Mouse (Mus musculus): ENCODE measurements around the gene Dcdc2a. TPM values are rescaled to one million over a fixed set of nuclear protein-coding genes. Genes with fewer than 3 reads are reported as not detected.

Gene Dcdc2a
- polyA plus RNA-seq, 1 experiment from 2014 or later = 40.0 TPM

GRCm38 (mm10) chr13:25254478-25255263, 198.9 kb downstream of the Dcdc2a start:
- no peak overlapping the region for H3K27ac ChIP-seq
- 54% methylated on average over 9 of the region's 9 CpGs for WGBS
- ATAC-seq (replicated peaks; ENCODE audit: low FRiP score) = peak; percentile 56; the same call in 1 of the 2 replicates

DNA sequence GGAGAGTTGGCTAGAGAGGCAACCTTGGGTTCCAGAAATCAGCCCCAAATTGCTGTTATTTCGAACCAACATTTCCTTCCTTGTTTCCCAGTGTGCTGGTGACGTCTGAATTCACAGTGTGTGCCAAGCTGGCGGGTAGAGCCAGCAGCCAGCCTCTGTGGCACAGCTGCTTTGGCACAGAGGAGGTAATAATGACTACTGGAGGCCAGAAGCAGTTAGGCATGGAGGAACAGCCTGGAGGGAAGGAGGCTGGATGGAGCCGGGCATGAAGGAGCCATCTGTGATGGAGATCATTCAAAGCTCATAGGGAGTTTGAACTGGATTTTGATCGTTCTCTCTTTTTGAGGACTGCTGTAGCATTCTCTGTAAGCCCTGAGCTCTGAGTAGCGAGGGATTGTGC, 201.8 kb downstream of the Dcdc2a start:
- ATAC-seq (replicated peaks; ENCODE audit: low FRiP score) = no peak
- Histone ChIP-seq H3K4me1 (peaks cover 5% of the 10 kb centered on the region), H3K4me2 (no peak overlapping the region), H3K9ac (no peak overlapping the region), H3K4me3 (replicated peaks) (no peak overlapping the region), H3K27me3 (no peaks in the 10 kb centered on the region), H3K36me3 (no peaks in the 10 kb centered on the region), H3K27ac (no peak overlapping the region), H3K9me3 (replicated peaks) (no peaks in the 10 kb centered on the region)
- 86% methylated on average over 6 of the region's 6 CpGs for WGBS

More at GRCm38 (mm10) chr13:25254478-25255263, 198.9 kb downstream of the Dcdc2a start:
- Histone ChIP-seq H3K36me3 (no peaks in the 10 kb centered on the region), H3K4me1 (peaks cover 2% of the 10 kb centered on the region; the same call in 1 of the 2 replicates), H3K4me3 (replicated peaks) (no peak overlapping the region), H3K9ac (no peak overlapping the region), H3K27me3 (no peaks in the 10 kb centered on the region), H3K4me2 (no peak overlapping the region), H3K9me3 (replicated peaks) (no peaks in the 10 kb centered on the region)

Other genes starting within 250 kb of the Dcdc2a start
- 103 and 105 TPM in 2 replicates for gene Acot13, start 224.5 kb upstream of the Dcdc2a start, polyA plus RNA-seq (2015; fragmentation: Nextera tagmentation; extraction: Ambion mirVana)
- gene Tdp2, start 224.3 kb upstream of the Dcdc2a start, polyA plus RNA-seq (2015; fragmentation: Nextera tagmentation; extraction: Ambion mirVana) = 63.9 and 65.5 TPM in 2 replicates
- 0.57 and 0.61 TPM in 2 replicates for gene D130043K22Rik, start 210.9 kb upstream of the Dcdc2a start, polyA plus RNA-seq (2015; fragmentation: Nextera tagmentation; extraction: Ambion mirVana)
- 7.8 and 7.9 TPM in 2 replicates for gene Aldh5a1, start 118.3 kb upstream of the Dcdc2a start, polyA plus RNA-seq (2015; fragmentation: Nextera tagmentation; extraction: Ambion mirVana)
- 0.84 and 1.2 TPM in 2 replicates for gene Gpld1, start 112.9 kb upstream of the Dcdc2a start, polyA plus RNA-seq (2015; fragmentation: Nextera tagmentation; extraction: Ambion mirVana)
- gene Mrs2, start 35.6 kb upstream of the Dcdc2a start, polyA plus RNA-seq (2015; fragmentation: Nextera tagmentation; extraction: Ambion mirVana) = 15.1 and 17.4 TPM in 2 replicates
- gene Nrsn1, start 214.5 kb downstream of the Dcdc2a start, polyA plus RNA-seq (2015; fragmentation: Nextera tagmentation; extraction: Ambion mirVana) = 0.46 and 1.0 TPM in 2 replicates